Mouse (Mus musculus) testis, adult 10 weeks (tissue): Measurements from ENCODE around the gene Olfr385. TPM values are rescaled to one million over a fixed set of nuclear protein-coding genes. Genes with fewer than 3 reads are reported as not detected.

ENCODE experiments used
- polyA plus RNA-seq: library from polyadenylated mRNA; stranded (reverse); fragments of 350-450 nt; fragmentation: Illumina TruSeq; extraction: RNeasy Lipid Tissue Mini Kit (QIAGEN cat#74804); gene quantifications from one replicate; pipeline ENCODE4 v1.2.3, GENCODE M21; 2014; ENCODE audit warnings: low read depth, low replicate concordance

Gene Olfr385
- polyA plus RNA-seq, result not detected

DNA sequence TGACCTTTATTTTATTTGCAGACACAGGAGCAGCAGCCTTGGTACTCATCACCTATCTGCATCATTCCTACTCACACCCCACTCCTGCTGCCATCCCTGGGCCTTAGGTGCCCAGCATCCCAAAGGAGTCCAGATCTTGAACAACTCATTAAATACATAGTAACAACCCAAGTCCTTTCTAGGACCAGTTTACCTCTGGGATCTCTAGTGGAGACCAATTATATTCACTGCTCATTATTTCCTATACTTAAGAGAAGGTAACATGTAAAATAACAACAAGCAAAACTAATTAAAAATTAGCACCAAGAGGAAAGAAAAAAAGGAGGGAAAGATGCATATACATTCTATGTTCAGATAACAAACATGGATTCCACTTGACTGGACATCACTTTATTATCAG is at the start of gene Olfr385:
TSS of gene Olfr385 (minus strand) at position 101 of the 400 bp plus-strand sequence.

DNA sequence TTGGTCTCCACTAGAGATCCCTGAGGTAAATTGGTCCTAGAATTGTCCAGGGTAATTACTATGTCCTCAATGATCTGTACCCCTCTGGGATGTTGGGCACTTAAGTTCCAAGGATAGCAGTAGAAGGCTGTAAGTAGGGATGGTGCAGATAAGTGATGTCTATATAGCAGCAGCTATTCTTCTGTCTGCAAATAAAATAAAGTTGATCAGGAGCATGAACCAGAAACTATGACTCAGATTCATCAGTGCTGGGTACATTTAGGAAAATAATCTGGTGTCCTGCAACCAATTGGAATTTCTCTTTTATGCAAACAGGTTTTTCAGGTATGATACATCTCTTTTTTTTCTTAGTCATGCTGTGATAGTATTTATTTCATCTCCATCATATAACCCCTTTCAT is 5.5 kb upstream of the Olfr385 start, which contains the start of gene Olfr384:
TSS of gene Olfr384 (plus strand) at position 301 of the 400 bp plus-strand sequence.

Other genes with a start within 250 kb of the Olfr385 start
- gene Olfr20, start 242.2 kb downstream of the Olfr385 start, polyA plus RNA-seq, result not detected
- not detected for gene Olfr376, start 221.8 kb downstream of the Olfr385 start, polyA plus RNA-seq
- gene Olfr1, start 193.4 kb downstream of the Olfr385 start, polyA plus RNA-seq, result not detected
- not detected for gene Olfr378, start 164.5 kb downstream of the Olfr385 start, polyA plus RNA-seq
- gene Olfr380, start 135.5 kb downstream of the Olfr385 start, polyA plus RNA-seq, result not detected
- not detected for gene Olfr381, start 101.4 kb downstream of the Olfr385 start, polyA plus RNA-seq
- not detected for gene Olfr382, start 75.8 kb downstream of the Olfr385 start, polyA plus RNA-seq
- not detected for gene Olfr384, start 5.6 kb upstream of the Olfr385 start, polyA plus RNA-seq
- gene Zfp735, start 95.8 kb upstream of the Olfr385 start, polyA plus RNA-seq, result 20.1 TPM
- not detected for gene Olfr389, start 187.7 kb upstream of the Olfr385 start, polyA plus RNA-seq
- gene Olfr390, start 190.0 kb upstream of the Olfr385 start, polyA plus RNA-seq, result 0.18 TPM
- gene Olfr391-ps, start 210.0 kb upstream of the Olfr385 start, polyA plus RNA-seq, result not detected
- not detected for gene Olfr392, start 224.0 kb upstream of the Olfr385 start, polyA plus RNA-seq